Mouse (Mus musculus) embryonic facial prominence, embryonic 13.5 days (tissue): ENCODE measurements around the gene Btnl10. TPM values are rescaled to one million over a fixed set of nuclear protein-coding genes. Genes with fewer than 3 reads are reported as not detected.

ENCODE experiments used
- ATAC-seq: fragments of 200-750 bp; cut with Nextera tagmentation; 2 replicates; pipeline ENCODE4 v1.8.0; 2017; ENCODE audit warnings: low read depth; ENCODE audit not compliant: insufficient number of reproducible peaks, insufficient read depth, low FRiP score, low TSS enrichment
- H3K27ac ChIP-seq: fragments of 300-500 bp; sonication (generic); 2 replicates; pipeline ENCODE4 v1.5.1; 2015; ENCODE audit warnings: moderate library complexity, mild to moderate bottlenecking, inconsistent platforms
- H3K27me3 ChIP-seq: fragments of 300-500 bp; sonication (generic); 2 replicates; pipeline ENCODE4 v1.6.1; 2015; ENCODE audit warnings: mild to moderate bottlenecking, inconsistent platforms
- H3K36me3 ChIP-seq: fragments of 300-500 bp; sonication (generic); 2 replicates; pipeline ENCODE4 v1.6.1; 2015; ENCODE audit warnings: mild to moderate bottlenecking, inconsistent platforms
- H3K4me1 ChIP-seq: fragments of 300-500 bp; sonication (generic); 2 replicates; pipeline ENCODE4 v1.6.1; 2015; ENCODE audit warnings: inconsistent platforms
- H3K4me2 ChIP-seq: fragments of 300-500 bp; sonication (generic); 2 replicates; pipeline ENCODE4 v1.6.1; 2015; ENCODE audit warnings: moderate library complexity, mild to moderate bottlenecking, inconsistent platforms
- H3K4me3 ChIP-seq: fragments of 300-500 bp; sonication (generic); 2 replicates; pipeline ENCODE4 v1.5.1; 2015; ENCODE audit warnings: mild to moderate bottlenecking, inconsistent platforms
- H3K9ac ChIP-seq: fragments of 300-500 bp; sonication (generic); 2 replicates; pipeline ENCODE4 v1.6.1; 2015; ENCODE audit warnings: mild to moderate bottlenecking, inconsistent platforms
- H3K9me3 ChIP-seq: fragments of 300-500 bp; sonication (generic); 2 replicates; pipeline ENCODE4 v1.6.1; 2016; ENCODE audit warnings: inconsistent platforms
- WGBS: fragments of 180-500 bp; shearing (Covaris S2); methylation state at CpG from one replicate; pipeline ENCODE4 v1.1.7; 2015; ENCODE audit warnings: mixed read lengths; 5-methylcytosine and 5-hydroxymethylcytosine counted together
- polyA plus RNA-seq: library from polyadenylated mRNA; unstranded; fragments of >200 nt; fragmentation: Nextera tagmentation; extraction: Ambion mirVana; gene quantifications from 2 replicates; pipeline ENCODE4 v1.2.1, GENCODE M21; 2015

The Btnl10 gene
- polyA plus RNA-seq, result 0.14 TPM in 1 of 2 replicates, not detected in the other

- H3K4me3 ChIP-seq, result no peak within 1 kb of the TSS
- H3K27me3 ChIP-seq, result no peaks in the 10 kb centered on the region
- H3K4me1 ChIP-seq, result peaks cover 5% of the 10 kb centered on the region; the same call in 1 of the 2 replicates
- WGBS, result 74% methylated on average over 12 of the region's 12 CpGs
- no peak within 1 kb of the TSS for H3K4me2 ChIP-seq
- no peak within 1 kb of the TSS for H3K9ac ChIP-seq
- ATAC-seq, result no peak
- H3K27ac ChIP-seq, result no peak within 1 kb of the TSS
- no peaks in the 10 kb centered on the region for H3K36me3 ChIP-seq
- no peaks in the 10 kb centered on the region for H3K9me3 ChIP-seq
Measured at GRCm38 (mm10) chr11:58917745-58918366, at the start of gene Btnl10. Gene Btnl10 (plus strand): TSS chr11:58917908.

GRCm38 (mm10) chr11:58867954-58868330 is 49.8 kb upstream of the Btnl10 start:
- 77% methylated on average over 6 of the region's 6 CpGs for WGBS
- no peaks in the 10 kb centered on the region for H3K27me3 ChIP-seq
- H3K9ac ChIP-seq, result peak overlapping the region; percentile 80; the same call in 1 of the 2 replicates
- peaks cover 28% of the 10 kb centered on the region for H3K36me3 ChIP-seq
- no peaks in the 10 kb centered on the region for H3K9me3 ChIP-seq
- H3K27ac ChIP-seq, result 0 out of 2 replicates have a peak overlapping the region, but pooled peaks have one; percentile 8
- H3K4me1 ChIP-seq, result peaks cover 12% of the 10 kb centered on the region
- no peak for ATAC-seq
- H3K4me2 ChIP-seq, result peak overlapping the region; percentile 82
- H3K4me3 ChIP-seq, result peak overlapping the region; percentile 75

GRCm38 (mm10) chr11:58870961-58871360 is 46.7 kb upstream of the Btnl10 start:
- H3K4me2 ChIP-seq, result no peak overlapping the region
- no peaks in the 10 kb centered on the region for H3K27me3 ChIP-seq
- 92% methylated on average over 4 of the region's 4 CpGs for WGBS
- H3K36me3 ChIP-seq, result peaks cover 34% of the 10 kb centered on the region
- H3K4me1 ChIP-seq, result peaks cover 12% of the 10 kb centered on the region
- no peak for ATAC-seq
- H3K4me3 ChIP-seq, result no peak overlapping the region
- H3K9ac ChIP-seq, result no peak overlapping the region
- H3K27ac ChIP-seq, result no peak overlapping the region
- H3K9me3 ChIP-seq, result no peaks in the 10 kb centered on the region

GRCm38 (mm10) chr11:58883756-58884155 is 34.0 kb upstream of the Btnl10 start:
- no peak overlapping the region for H3K27ac ChIP-seq
- WGBS, result 84% methylated on average over 8 of the region's 8 CpGs
- H3K27me3 ChIP-seq, result no peaks in the 10 kb centered on the region
- no peak for ATAC-seq
- no peaks in the 10 kb centered on the region for H3K4me1 ChIP-seq
- H3K36me3 ChIP-seq, result peaks cover 42% of the 10 kb centered on the region
- no peak overlapping the region for H3K9ac ChIP-seq
- H3K9me3 ChIP-seq, result no peaks in the 10 kb centered on the region
- H3K4me2 ChIP-seq, result no peak overlapping the region
- H3K4me3 ChIP-seq, result no peak overlapping the region

GRCm38 (mm10) chr11:58890511-58890910 is 27.2 kb upstream of the Btnl10 start:
- Histone ChIP-seq H3K4me2 (no peak overlapping the region), H3K27ac (no peak overlapping the region), H3K9ac (no peak overlapping the region), H3K27me3 (no peaks in the 10 kb centered on the region), H3K4me1 (no peaks in the 10 kb centered on the region), H3K36me3 (peaks cover 63% of the 10 kb centered on the region), H3K9me3 (no peaks in the 10 kb centered on the region), H3K4me3 (no peak overlapping the region)
- WGBS, result 91% methylated on average over 10 of the region's 10 CpGs
- no peak for ATAC-seq

GRCm38 (mm10) chr11:58894456-58894855 is 23.3 kb upstream of the Btnl10 start:
- ATAC-seq, result no peak
- no peak overlapping the region for H3K9ac ChIP-seq
- H3K36me3 ChIP-seq, result peaks cover 75% of the 10 kb centered on the region
- H3K27me3 ChIP-seq, result no peaks in the 10 kb centered on the region
- no peak overlapping the region for H3K4me2 ChIP-seq
- 68% methylated on average over 6 of the region's 6 CpGs for WGBS
- no peak overlapping the region for H3K4me3 ChIP-seq
- no peaks in the 10 kb centered on the region for H3K4me1 ChIP-seq
- H3K9me3 ChIP-seq, result no peaks in the 10 kb centered on the region
- no peak overlapping the region for H3K27ac ChIP-seq

GRCm38 (mm10) chr11:58897485-58897884 is 20.2 kb upstream of the Btnl10 start:
- Histone ChIP-seq H3K36me3 (peaks cover 72% of the 10 kb centered on the region), H3K4me1 (peaks cover 3% of the 10 kb centered on the region; the same call in 1 of the 2 replicates), H3K9me3 (no peaks in the 10 kb centered on the region), H3K9ac (no peak overlapping the region), H3K27ac (no peak overlapping the region), H3K27me3 (no peaks in the 10 kb centered on the region), H3K4me3 (no peak overlapping the region), H3K4me2 (no peak overlapping the region)
- ATAC-seq, result no peak
- 86% methylated on average over 6 of the region's 6 CpGs for WGBS

GRCm38 (mm10) chr11:58901080-58901479 is 16.6 kb upstream of the Btnl10 start:
- Histone ChIP-seq H3K4me1 (peaks cover 12% of the 10 kb centered on the region), H3K9ac (no peak overlapping the region), H3K36me3 (peaks cover 45% of the 10 kb centered on the region), H3K27me3 (no peaks in the 10 kb centered on the region), H3K9me3 (no peaks in the 10 kb centered on the region), H3K4me2 (no peak overlapping the region), H3K4me3 (no peak overlapping the region), H3K27ac (no peak overlapping the region)
- ATAC-seq, result no peak

GRCm38 (mm10) chr11:58903511-58904409 is 13.9 kb upstream of the Btnl10 start, which contains the start of gene Zfp39:
Gene Zfp39 (minus strand): TSS chr11:58904225.
- peak; percentile 96 for ATAC-seq
- H3K4me2 ChIP-seq, result peak within 1 kb of the TSS; percentile 82
- peak within 1 kb of the TSS; percentile 82 for H3K27ac ChIP-seq
- H3K4me1 ChIP-seq, result peaks cover 12% of the 10 kb centered on the region
- 0% methylated on average over 40 of the region's 40 CpGs for WGBS
- H3K27me3 ChIP-seq, result no peaks in the 10 kb centered on the region
- peak within 1 kb of the TSS; percentile 92 for H3K9ac ChIP-seq
- H3K4me3 ChIP-seq, result peak within 1 kb of the TSS; percentile 84
- H3K9me3 ChIP-seq, result no peaks in the 10 kb centered on the region
- H3K36me3 ChIP-seq, result peaks cover 31% of the 10 kb centered on the region

- ATAC-seq, result no peak
- H3K4me3 ChIP-seq, result peak overlapping the region; percentile 84
- H3K4me2 ChIP-seq, result peak overlapping the region; percentile 82
- H3K4me1 ChIP-seq, result peaks cover 12% of the 10 kb centered on the region
- WGBS, result 2% methylated on average over 8 of the region's 8 CpGs
- H3K27me3 ChIP-seq, result no peaks in the 10 kb centered on the region
- peak overlapping the region; percentile 92 for H3K9ac ChIP-seq
- peaks cover 25% of the 10 kb centered on the region for H3K36me3 ChIP-seq
- H3K27ac ChIP-seq, result peak overlapping the region; percentile 68; the same call in 1 of the 2 replicates
- no peaks in the 10 kb centered on the region for H3K9me3 ChIP-seq
Measured at GRCm38 (mm10) chr11:58904410-58904718, 13.3 kb upstream of the Btnl10 start.

GRCm38 (mm10) chr11:58904838-58905237 is 12.9 kb upstream of the Btnl10 start:
- no peaks in the 10 kb centered on the region for H3K9me3 ChIP-seq
- H3K4me2 ChIP-seq, result 0 out of 2 replicates have a peak overlapping the region, but pooled peaks have one; percentile 82
- ATAC-seq, result no peak
- no peaks in the 10 kb centered on the region for H3K27me3 ChIP-seq
- H3K4me3 ChIP-seq, result no peak overlapping the region
- WGBS, result 50% methylated on average over 6 of the region's 6 CpGs
- H3K36me3 ChIP-seq, result peaks cover 23% of the 10 kb centered on the region
- peaks cover 12% of the 10 kb centered on the region for H3K4me1 ChIP-seq
- no peak overlapping the region for H3K27ac ChIP-seq
- H3K9ac ChIP-seq, result no peak overlapping the region
